Mouse (Mus musculus) activated CD4-positive, CD25-positive, alpha-beta regulatory T cell (primary cell): ENCODE measurements around the gene Tmem267. TPM values are rescaled to one million over a fixed set of nuclear protein-coding genes. Genes with fewer than 3 reads are reported as not detected.

Experiments
- polyA plus RNA-seq, 2 experiments: library from polyadenylated mRNA; unstranded; fragments of 100-300 nt; shearing (Covaris generic); gene quantifications; one replicate each; pipeline ENCODE4 v1.2.1; 2017

Tmem267 gene
- polyA plus RNA-seq: 1 to 10 TPM in 1 of 2 experiments, under 1 TPM in 1; 0.54 to 3.1 TPM

GRCm38 (mm10) chr13:119487880-119488580 lies at the start of gene Tmem267, which contains the start of gene 3110070M22Rik:
Tmem267 (plus strand) TSS chr13:119488039.
3110070M22Rik (minus strand) TSS chr13:119488383.

GRCm38 (mm10) chr13:119462596-119463560 lies 25.0 kb upstream of the Tmem267 start, which contains the start of gene 4833420G17Rik:
4833420G17Rik (plus strand) TSS chr13:119462768.

GRCm38 (mm10) chr13:119623634-119624033 lies 135.8 kb downstream of the Tmem267 start, which contains the start of gene Ccl28:
Ccl28 (plus strand) TSS chr13:119623819.

Other genes with a start within 250 kb of the Tmem267 start
- gene Paip1, start 59.4 kb upstream of the Tmem267 start, polyA plus RNA-seq: 10 to 100 TPM in 1 of 2 experiments, 1 to 10 TPM in 1; 8.7 to 10.6 TPM
- 100 to 1,000 TPM in 1 of 2 experiments, 10 to 100 TPM in 1; 84.9 to 115 TPM for gene 4833420G17Rik, start 25.3 kb upstream of the Tmem267 start, polyA plus RNA-seq
- gene 3110070M22Rik, start 344 bp downstream of the Tmem267 start, polyA plus RNA-seq: under 1 TPM in 1 of 2 experiments, not detected in 1; 0.55 TPM
- under 1 TPM; 0.08 to 0.12 TPM for gene Ccl28, start 135.8 kb downstream of the Tmem267 start, polyA plus RNA-seq
- 10 to 100 TPM; 17.9 to 34.1 TPM for gene Hmgcs1, start 202.3 kb downstream of the Tmem267 start, polyA plus RNA-seq